13 mouse cellular contexts compared by ENCODE assay signal in the genomic region with DNA sequence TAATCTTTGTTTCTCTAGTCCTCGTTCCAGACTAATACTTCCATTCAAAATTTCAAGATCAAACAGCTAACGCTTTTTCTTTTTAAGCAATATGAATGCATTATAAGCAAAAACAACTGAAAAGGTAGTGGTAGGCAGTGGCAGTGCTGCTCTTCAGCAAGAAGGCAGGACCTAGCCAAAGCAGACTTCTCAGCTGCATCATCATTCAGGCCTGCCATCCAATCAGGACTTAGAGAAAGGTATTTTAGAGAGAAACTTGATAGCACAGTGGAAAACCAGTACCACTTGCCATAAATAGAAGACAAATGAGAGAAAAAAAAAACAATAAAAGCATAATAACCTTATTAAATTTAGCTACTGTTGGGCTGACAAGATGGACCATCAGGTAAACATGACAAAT. TPM values are rescaled to one million over a fixed set of nuclear protein-coding genes. Genes with fewer than 3 reads are reported as not detected.
DNase-seq lines count a peak whose midpoint lies in the region; ATAC-seq lines count a peak whose summit lies in the region.
"Had no signal": no experiment of that assay in that cellular context is flagged by ENCODE, and none has a peak within 500 bp of the region (broad histone marks: within the 10 kb centered on the region; RNA-seq: fewer than 3 reads in every experiment).

No protein-coding gene starts in this region.

- no peak overlapping the region for H3K9ac ChIP-seq in heart, embryonic 12.5 days
- peak overlapping the region; percentile 12; the same call in 1 of the 2 replicates for H3K9ac ChIP-seq in forebrain, embryonic 13.5 days

- DNase-seq in heart, embryonic 10.5 days (ENCODE audit: low spot score), result no peak
- peak; percentile 60 for DNase-seq in 416B (ENCODE audit: low read depth)
- DNase-seq in mesoderm, embryonic 11.5 days (ENCODE audit: low read depth, low spot score), result peak; percentile 14
- no peak for DNase-seq in testis, postnatal 10 days (ENCODE audit: low spot score)
- DNase-seq in urinary bladder, postnatal 4 days (ENCODE audit: low spot score in 2 of 2), result no peak
- DNase-seq: B cell, adult 2 months; heart, adult 2 months; kidney, adult 8-10 months; left cerebral cortex, postnatal 4 days had no signal

- H3K36me3 ChIP-seq in heart, embryonic 12.5 days, result no peaks in the 10 kb centered on the region
- H3K36me3 ChIP-seq in heart, embryonic 10.5 days, result no peaks in the 10 kb centered on the region
- H3K36me3 ChIP-seq in forebrain, embryonic 13.5 days (ENCODE audit: poor library complexity, severe bottlenecking), result no peaks in the 10 kb centered on the region

- no peak overlapping the region for H3K27ac ChIP-seq in heart, embryonic 12.5 days (ENCODE audit: poor library complexity, severe bottlenecking)
- no peak overlapping the region for H3K27ac ChIP-seq in heart, embryonic 10.5 days
- H3K27ac ChIP-seq in forebrain, embryonic 13.5 days, result no peak overlapping the region
- H3K27ac ChIP-seq: heart, adult 2 months had no signal

- ATAC-seq in heart, embryonic 12.5 days (ENCODE audit: insufficient number of reproducible peaks, low FRiP score), result no peak
- no peak for ATAC-seq in forebrain, embryonic 13.5 days
- no peak for ATAC-seq in inflammation-experienced regulatory T-cells, adult 6 months

- H3K4me3 ChIP-seq in heart, embryonic 12.5 days, result no peak overlapping the region
- H3K4me3 ChIP-seq in heart, embryonic 10.5 days, result no peak overlapping the region
- peak overlapping the region; percentile 7; the same call in 1 of the 2 replicates for H3K4me3 ChIP-seq in forebrain, embryonic 13.5 days
- H3K4me3 ChIP-seq: heart, adult 2 months had no signal

- H3K27me3 ChIP-seq in heart, embryonic 12.5 days (replicated peaks), result 0 out of 2 replicates have a peak, but pooled peaks cover 9% of the 10 kb centered on the region
- H3K27me3 ChIP-seq in heart, embryonic 10.5 days (ENCODE audit: insufficient read depth, poor library complexity, severe bottlenecking), result 0 out of 2 replicates have a peak, but pooled peaks cover 4% of the 10 kb centered on the region
- no peaks in the 10 kb centered on the region for H3K27me3 ChIP-seq in forebrain, embryonic 13.5 days

- WGBS in heart, embryonic 12.5 days, result 89% methylated on average over 2 of the region's 2 CpGs
- 87% methylated on average over 2 of the region's 2 CpGs for WGBS in heart, embryonic 10.5 days
- WGBS in forebrain, embryonic 13.5 days, result 88% methylated on average over 2 of the region's 2 CpGs

- H3K4me1 ChIP-seq in heart, embryonic 12.5 days (replicated peaks), result peaks cover 51% of the 10 kb centered on the region
- H3K4me1 ChIP-seq in heart, embryonic 10.5 days, result peaks cover 50% of the 10 kb centered on the region
- H3K4me1 ChIP-seq in forebrain, embryonic 13.5 days, result peaks cover 51% of the 10 kb centered on the region

- H3K9me3 ChIP-seq in heart, embryonic 12.5 days (replicated peaks), result no peaks in the 10 kb centered on the region
- no peaks in the 10 kb centered on the region for H3K9me3 ChIP-seq in heart, embryonic 10.5 days
- no peaks in the 10 kb centered on the region for H3K9me3 ChIP-seq in forebrain, embryonic 13.5 days (replicated peaks)

- H3K4me2 ChIP-seq in heart, embryonic 12.5 days, result 0 out of 2 replicates have a peak overlapping the region, but pooled peaks have one; percentile 98
- H3K4me2 ChIP-seq in forebrain, embryonic 13.5 days, result peak overlapping the region; percentile 96

RNA-seq across cellular contexts. Expression of gene Usp31, which starts 2.0 kb away (rescaled TPM):
- polyA plus RNA-seq in heart, embryonic 12.5 days (2016; fragmentation: Nextera tagmentation; extraction: Ambion mirVana), result 1.9 and 2.4 TPM in 2 replicates
- polyA plus RNA-seq in heart, embryonic 10.5 days (2016; fragmentation: Nextera tagmentation; extraction: Ambion mirVana), result 1.6 and 2.3 TPM in 2 replicates
- 3.0 and 3.1 TPM in 2 replicates for polyA plus RNA-seq in forebrain, embryonic 13.5 days (2015; fragmentation: Nextera tagmentation; extraction: Ambion mirVana)
- polyA plus RNA-seq in inflammation-experienced regulatory T-cells, adult 6 months (2017; shearing (Covaris generic)), result 1 to 10 TPM; 1.3 to 2.8 (median 2.1) TPM

RNA-seq across cellular contexts. Expression of gene Scnn1g, which starts 29.2 kb away (rescaled TPM):
- not detected in 2 replicates for polyA plus RNA-seq in heart, embryonic 12.5 days (2016; fragmentation: Nextera tagmentation; extraction: Ambion mirVana)
- 0.35 TPM in 1 of 2 replicates, not detected in the other for polyA plus RNA-seq in heart, embryonic 10.5 days (2016; fragmentation: Nextera tagmentation; extraction: Ambion mirVana)
- polyA plus RNA-seq in forebrain, embryonic 13.5 days (2015; fragmentation: Nextera tagmentation; extraction: Ambion mirVana), result not detected in 2 replicates
- polyA plus RNA-seq in inflammation-experienced regulatory T-cells, adult 6 months (2017; shearing (Covaris generic)), result not detected
- polyA plus RNA-seq: erythroblast, embryonic 14.5 days had no signal

Comparison
In these comparisons a context has a peak if more than half of its experiments do, and no peak if none do; other contexts are left out.
1. DNase-seq: peak in 416B (single experiment) and mesoderm, embryonic 11.5 days (single experiment); none in heart, embryonic 10.5 days (single experiment), testis, postnatal 10 days (single experiment) and urinary bladder, postnatal 4 days (0 of 2).